Mouse (Mus musculus) myocyte (in vitro differentiated cells): Measurements from ENCODE around the gene Asb18. TPM values are rescaled to one million over a fixed set of nuclear protein-coding genes. Genes with fewer than 3 reads are reported as not detected.

ENCODE experiments used
- H3K27me3 ChIP-seq: one replicate; pipeline ENCODE4 v1.6.1; 2011; ENCODE audit not compliant: control insufficient read depth, insufficient read depth, insufficient read length
- H3K36me3 ChIP-seq: one replicate; pipeline ENCODE4 v1.6.1; 2011; ENCODE audit not compliant: control insufficient read depth, insufficient read depth
- H3K4me2 ChIP-seq: one replicate; pipeline ENCODE4 v1.6.1; 2011; ENCODE audit warnings: low read depth, control low read depth
- H3K4me3 ChIP-seq: one replicate; pipeline ENCODE4 v1.5.1; 2011; ENCODE audit warnings: mild to moderate bottlenecking, control low read depth, moderate library complexity
- H3K79me2 ChIP-seq: one replicate; pipeline ENCODE4 v1.6.1; 2011; ENCODE audit not compliant: control insufficient read depth, insufficient read depth
- H3ac ChIP-seq: one replicate; pipeline ENCODE4 v1.6.1; 2011; ENCODE audit not compliant: control insufficient read depth, insufficient read length
- CEBPB ChIP-seq: IDR thresholded peaks from 2 replicates; pipeline ENCODE4 v1.6.1; 2011; ENCODE audit warnings: mild to moderate bottlenecking, moderate library complexity; ENCODE audit not compliant: poor library complexity, insufficient read depth, severe bottlenecking
- E2F4 ChIP-seq: IDR thresholded peaks from one replicate; pipeline ENCODE4 v1.6.1; 2011; ENCODE audit warnings: mild to moderate bottlenecking, control low read depth, moderate library complexity; ENCODE audit not compliant: insufficient read depth
- MAX ChIP-seq: IDR thresholded peaks from one replicate; pipeline ENCODE4 v1.6.1; 2011; ENCODE audit warnings: low read depth, mild to moderate bottlenecking, control low read depth
- MYOD1 ChIP-seq, 3 experiments: IDR thresholded peaks; one replicate each; pipeline ENCODE4 v1.6.1; 2011; ENCODE audit warnings: control low read depth in 2 of 3, low read depth in 2 of 3, mild to moderate bottlenecking in 2 of 3, moderate library complexity in 1 of 3; ENCODE audit not compliant: insufficient read length in 2 of 3, control insufficient read depth in 1 of 3
- MYOG ChIP-seq, 3 experiments: IDR thresholded peaks; one replicate each; pipeline ENCODE4 v1.6.1; 2011; ENCODE audit warnings: control low read depth in 2 of 3, low read depth in 2 of 3, mild to moderate bottlenecking in 2 of 3; ENCODE audit not compliant: insufficient read length in 2 of 3, control insufficient read depth in 1 of 3, insufficient read depth in 1 of 3
- POLR2A ChIP-seq: IDR thresholded peaks from one replicate; pipeline ENCODE4 v1.6.1; 2011; ENCODE audit warnings: low read depth, mild to moderate bottlenecking, control low read depth, moderate library complexity; ENCODE audit not compliant: insufficient read length
- POLR2AphosphoS2 ChIP-seq: IDR thresholded peaks from one replicate; pipeline ENCODE4 v1.6.1; 2011; ENCODE audit warnings: low read depth, control low read depth; ENCODE audit not compliant: insufficient read length
- REST ChIP-seq: IDR thresholded peaks from one replicate; pipeline ENCODE4 v1.6.1; 2011; ENCODE audit warnings: mild to moderate bottlenecking, control low read depth, moderate library complexity; ENCODE audit not compliant: insufficient read depth, insufficient read length
- SRF ChIP-seq: IDR thresholded peaks from one replicate; pipeline ENCODE4 v1.6.1; 2011; ENCODE audit warnings: low read depth; ENCODE audit not compliant: control insufficient read depth, insufficient read length
- TCF12 ChIP-seq: IDR thresholded peaks from one replicate; pipeline ENCODE4 v1.6.1; 2011; ENCODE audit warnings: mild to moderate bottlenecking, control low read depth; ENCODE audit not compliant: poor library complexity, insufficient read depth, severe bottlenecking
- TCF3 ChIP-seq: IDR thresholded peaks from one replicate; pipeline ENCODE4 v1.6.1; 2011; ENCODE audit warnings: low read depth, control low read depth; ENCODE audit not compliant: insufficient read length
- USF1 ChIP-seq: IDR thresholded peaks from one replicate; pipeline ENCODE4 v1.6.1; 2011; ENCODE audit warnings: low read depth, mild to moderate bottlenecking, control low read depth, moderate library complexity
- polyA plus RNA-seq: library from polyadenylated mRNA; unstranded; fragments of >200 nt; fragmentation: generic; extraction: Trizol; gene quantifications from one replicate; pipeline ENCODE4 v1.2.1, GENCODE M21; 2012; ENCODE audit warnings: missing spikeins

The Asb18 gene
- polyA plus RNA-seq, 1 experiment: 0.01 TPM

DNA sequence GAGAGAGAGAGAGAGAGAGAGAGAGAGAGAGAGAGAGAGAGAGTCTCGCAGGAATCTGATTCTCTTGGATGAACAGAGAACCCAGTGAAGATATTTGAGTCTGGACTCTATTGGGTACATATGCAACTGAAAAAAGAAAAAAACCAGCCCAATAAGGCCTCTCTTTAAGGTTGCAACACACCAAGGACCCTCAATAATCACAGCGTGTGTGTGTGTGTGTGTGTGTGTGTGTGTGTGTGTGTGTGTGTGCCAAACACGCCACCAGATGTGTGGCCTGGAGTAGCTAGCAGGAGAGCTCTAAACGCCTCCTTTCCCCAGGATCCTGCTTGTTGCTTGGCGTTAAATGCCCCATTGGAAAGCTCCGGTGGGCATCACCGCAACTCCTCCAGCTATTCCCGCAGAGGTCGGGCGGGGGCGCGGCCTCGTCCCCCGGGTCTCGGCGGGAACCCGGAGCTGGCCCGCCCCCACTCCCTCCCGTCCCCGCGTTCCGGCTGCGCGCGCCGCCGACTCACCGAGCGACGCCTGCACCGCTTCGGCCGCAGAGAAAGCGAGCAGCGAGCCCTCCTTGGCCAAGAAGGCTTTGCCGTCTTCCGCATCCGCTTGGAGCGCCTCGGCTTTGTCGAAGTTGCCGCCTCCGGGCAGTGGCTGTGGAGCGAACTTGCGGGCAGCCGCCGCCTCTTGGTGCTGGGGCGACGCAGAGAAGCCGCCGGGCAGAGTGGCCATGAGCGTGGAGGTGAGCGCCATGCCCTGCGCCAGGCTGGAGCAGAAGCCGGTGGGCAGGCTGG, 84.6 kb downstream of the Asb18 start:
- TF ChIP-seq MYOD1 (IDR thresholded peaks at IDR 0.05; ENCODE audit: control insufficient read depth in 1 of 3, insufficient read length in 2 of 3, low read depth in 2 of 3) (no peak), POLR2AphosphoS2 (no peak), CEBPB (no peak), TCF3 (no peak), REST (no peak), SRF (no peak)

DNA sequence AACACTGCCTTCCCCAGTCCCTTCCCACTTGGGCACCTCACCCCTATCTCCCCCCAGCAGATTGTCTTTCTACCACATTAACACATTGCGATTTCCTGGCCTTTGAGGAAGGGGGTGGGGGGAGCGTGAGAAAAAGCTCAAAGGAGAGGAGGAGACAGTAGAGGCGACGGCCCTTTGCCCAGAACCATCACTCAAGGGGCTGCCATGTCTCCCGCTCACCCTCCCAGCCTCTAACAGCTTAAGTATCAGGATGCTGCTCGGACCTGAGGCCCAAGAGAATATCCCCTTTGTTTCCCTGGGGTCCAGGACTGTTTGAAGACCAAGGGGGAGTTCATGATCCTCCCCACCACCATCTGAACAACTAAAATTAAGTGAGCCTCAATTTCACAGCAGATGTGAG, 85.3 kb downstream of the Asb18 start:
- Histone ChIP-seq H3K4me2 (no peak overlapping the region), H3K27me3 (peaks cover 74% of the 10 kb centered on the region), H3K4me3 (no peak overlapping the region), H3K79me2 (no peaks in the 10 kb centered on the region), H3K36me3 (no peaks in the 10 kb centered on the region), H3ac (no peak overlapping the region)
- no peak for TF ChIP-seq E2F4
- TF ChIP-seq POLR2A: no peak
- TF ChIP-seq POLR2AphosphoS2: no peak
- no peak for TF ChIP-seq REST
- no peak for TF ChIP-seq TCF3
- no peak for TF ChIP-seq SRF
- TF ChIP-seq USF1: no peak
- no peak for TF ChIP-seq MAX
- TF ChIP-seq MYOD1 (IDR thresholded peaks at IDR 0.05; ENCODE audit: control insufficient read depth in 1 of 3, insufficient read length in 2 of 3, low read depth in 2 of 3): no peak
- no peak for TF ChIP-seq MYOG (IDR thresholded peaks at IDR 0.05; ENCODE audit: control insufficient read depth in 1 of 3, insufficient read depth in 1 of 3, insufficient read length in 2 of 3, low read depth in 2 of 3)
- TF ChIP-seq TCF12: no peak

More for the DNA sequence above, 84.6 kb downstream of the Asb18 start:
- Histone ChIP-seq H3K79me2 (no peaks in the 10 kb centered on the region), H3K36me3 (no peaks in the 10 kb centered on the region), H3K27me3 (peaks cover 71% of the 10 kb centered on the region), H3K4me2 (peak overlapping the region; percentile 12), H3ac (no peak overlapping the region), H3K4me3 (no peak overlapping the region)

DNA sequence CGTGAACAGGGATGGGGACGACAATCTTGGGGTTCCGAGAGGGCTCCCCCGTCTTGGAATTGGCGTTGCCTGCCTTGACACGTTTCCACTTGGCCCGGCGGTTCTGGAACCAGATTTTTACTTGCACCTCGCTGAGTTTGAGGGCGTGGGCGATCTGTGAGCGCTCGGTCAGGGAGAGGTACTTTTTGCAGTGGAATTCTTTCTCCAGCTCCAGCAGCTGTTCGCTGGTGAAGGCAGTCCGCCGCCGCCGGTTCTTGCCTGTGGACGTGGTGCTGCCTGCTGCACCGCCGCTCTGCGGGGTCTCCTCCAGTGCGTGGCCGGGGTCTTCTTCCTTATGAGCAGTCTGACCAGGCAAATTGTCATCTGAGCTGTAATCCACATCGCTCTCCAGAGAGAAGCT, 85.8 kb downstream of the Asb18 start:
- TF ChIP-seq MAX (no peak), POLR2A (no peak), USF1 (no peak), TCF12 (no peak), CEBPB (no peak), MYOD1 (IDR thresholded peaks at IDR 0.05; ENCODE audit: control insufficient read depth in 1 of 3, insufficient read length in 2 of 3, low read depth in 2 of 3) (no peak), E2F4 (no peak), SRF (no peak), REST (no peak)
- Histone ChIP-seq H3K36me3 (no peaks in the 10 kb centered on the region), H3K4me2 (no peak overlapping the region), H3K79me2 (no peaks in the 10 kb centered on the region), H3K4me3 (no peak overlapping the region), H3K27me3 (peaks cover 74% of the 10 kb centered on the region), H3ac (no peak overlapping the region)

DNA sequence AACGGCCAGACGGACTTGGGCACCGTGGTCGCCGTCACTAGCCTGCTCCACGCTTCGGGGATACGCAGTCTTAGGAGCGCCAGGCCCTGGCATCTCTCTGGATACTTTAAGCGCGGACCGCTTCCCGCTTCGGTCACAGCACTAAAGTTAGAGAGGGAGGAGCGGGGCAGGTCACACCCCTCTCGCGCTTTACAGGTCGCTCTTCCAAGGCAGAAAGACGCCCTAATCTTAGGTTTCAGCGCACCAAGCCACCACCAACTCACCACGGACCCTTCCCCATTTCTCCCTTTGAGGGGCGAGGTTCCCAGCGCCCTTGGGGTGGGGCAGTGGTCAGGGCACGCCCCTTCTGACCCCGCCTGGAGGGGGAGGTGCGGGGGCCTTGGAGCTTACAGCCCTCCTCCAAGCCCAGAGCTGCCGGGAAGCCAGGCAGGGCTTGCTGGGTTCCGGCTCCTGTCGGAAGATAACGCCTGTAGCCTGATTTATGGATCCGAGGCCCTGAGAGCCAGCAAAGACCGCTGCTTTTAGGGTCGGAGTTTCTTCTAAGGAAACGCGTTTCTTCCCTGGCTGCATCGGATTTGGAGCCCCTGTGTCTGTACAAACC, 87.3 kb downstream of the Asb18 start:
- H3K4me2 ChIP-seq: peak overlapping the region; percentile 40
- TF ChIP-seq REST: no peak
- no peak for TF ChIP-seq POLR2AphosphoS2
- no peak for TF ChIP-seq POLR2A
- TF ChIP-seq MAX: no peak
- no peak for TF ChIP-seq CEBPB
- TF ChIP-seq MYOD1 (IDR thresholded peaks at IDR 0.05; ENCODE audit: control insufficient read depth in 1 of 3, insufficient read length in 2 of 3, low read depth in 2 of 3): no peak
- TF ChIP-seq SRF: no peak
- TF ChIP-seq MYOG (IDR thresholded peaks at IDR 0.05; ENCODE audit: control insufficient read depth in 1 of 3, insufficient read depth in 1 of 3, insufficient read length in 2 of 3, low read depth in 2 of 3): no peak
- H3K27me3 ChIP-seq: peaks cover 78% of the 10 kb centered on the region
- H3ac ChIP-seq: no peak overlapping the region
- H3K79me2 ChIP-seq: no peaks in the 10 kb centered on the region
- no peak overlapping the region for H3K4me3 ChIP-seq
- H3K36me3 ChIP-seq: no peaks in the 10 kb centered on the region
